Mouse (Mus musculus): ENCODE data around the gene Rnf6. TPM values are rescaled to one million over a fixed set of nuclear protein-coding genes. Genes with fewer than 3 reads are reported as not detected.

Gene Rnf6
- polyA plus RNA-seq (2017; shearing (Covaris generic)): 87.5 TPM

DNA sequence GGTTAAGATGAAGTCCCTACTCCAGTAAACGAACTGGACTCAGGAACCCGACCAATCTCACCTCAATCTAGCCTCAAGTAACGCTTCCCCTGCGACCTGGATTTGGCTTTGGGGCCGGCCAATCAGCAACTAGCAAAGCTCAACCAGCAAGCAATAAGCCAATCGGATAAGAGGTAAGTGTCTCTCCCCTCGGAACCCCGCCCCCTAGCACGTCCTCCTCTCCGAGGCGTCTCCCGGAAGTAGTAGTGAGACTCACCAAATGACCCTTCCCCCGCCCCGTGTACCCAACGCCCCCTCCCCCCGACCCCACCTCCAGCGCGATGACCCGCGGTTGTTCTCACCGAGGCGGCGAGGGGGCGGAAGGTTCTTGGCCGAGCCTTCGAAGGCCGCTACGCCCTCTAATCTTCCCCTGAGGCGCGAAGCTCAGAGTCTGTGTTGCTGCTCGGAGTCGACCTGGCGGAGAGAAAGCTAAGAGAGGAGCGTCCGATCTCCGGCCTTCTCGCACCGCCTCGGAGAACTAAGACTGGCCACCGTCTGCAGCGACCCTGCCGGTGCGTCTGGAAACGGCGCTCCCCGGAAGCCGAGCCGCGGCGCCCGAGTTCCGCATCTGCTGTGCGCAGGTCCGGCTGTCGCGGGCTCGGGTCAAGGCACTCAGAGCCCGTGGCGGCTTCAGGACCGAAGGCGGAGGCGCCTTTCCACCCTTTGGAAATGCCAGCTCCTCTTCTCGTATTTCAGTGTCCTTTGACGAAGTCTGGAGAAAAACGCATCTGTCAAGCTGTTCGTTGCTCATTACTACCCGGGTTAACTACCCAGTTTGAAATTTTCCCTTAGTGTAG, at the start of gene Rnf6:
Rnf6 (minus strand) TSS at position 677 of the 836 bp plus-strand sequence.

DNA sequence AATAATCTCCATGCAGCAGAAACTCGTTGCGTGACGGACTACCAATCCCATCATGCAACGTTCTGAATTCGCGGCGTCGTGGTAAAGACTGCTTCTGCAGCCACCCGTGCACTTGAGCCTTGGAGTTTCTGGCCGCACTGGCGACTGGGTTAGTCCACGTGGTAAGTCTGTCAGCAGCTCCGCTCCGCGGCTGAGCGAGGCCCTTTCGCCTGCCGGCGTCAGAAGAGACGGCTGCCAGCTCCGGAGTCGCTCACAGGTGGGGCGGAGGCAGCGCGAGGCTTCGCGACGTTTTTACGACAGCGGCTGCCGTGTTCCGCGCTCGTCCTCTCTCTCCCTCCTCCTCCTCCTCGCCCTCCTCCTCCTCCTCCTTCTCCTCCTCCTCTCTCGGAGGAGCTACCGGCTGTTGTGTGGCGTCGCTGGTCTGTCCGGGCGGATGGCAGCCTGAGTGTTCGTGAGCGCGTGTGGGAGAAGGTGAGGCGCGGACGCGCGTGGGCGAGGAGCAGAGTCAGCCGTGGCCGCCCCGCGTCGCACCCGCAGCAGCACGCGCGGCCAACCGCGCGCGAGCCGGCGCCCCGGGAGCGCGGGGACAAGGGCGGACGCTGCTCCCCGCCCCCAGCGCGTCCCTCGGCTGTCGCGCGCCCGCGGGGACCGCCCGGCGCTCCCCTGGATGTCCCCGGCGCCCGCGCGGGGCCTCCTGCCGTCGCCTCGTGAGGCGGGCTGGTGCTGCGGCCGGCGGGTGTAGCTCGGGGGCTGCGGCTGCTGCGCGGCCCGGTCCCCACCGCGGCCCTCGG, 9.7 kb upstream of the Rnf6 start, which contains the start of gene Cdk8:
Cdk8 (plus strand) TSS at position 367 of the 791 bp plus-strand sequence.

GRCm38 (mm10) chr5:146185204-146185603, 36.2 kb downstream of the Rnf6 start, which contains the start of gene 1700001J03Rik:
Gene 1700001J03Rik, minus strand, starts transcription at chr5:146185304.

DNA sequence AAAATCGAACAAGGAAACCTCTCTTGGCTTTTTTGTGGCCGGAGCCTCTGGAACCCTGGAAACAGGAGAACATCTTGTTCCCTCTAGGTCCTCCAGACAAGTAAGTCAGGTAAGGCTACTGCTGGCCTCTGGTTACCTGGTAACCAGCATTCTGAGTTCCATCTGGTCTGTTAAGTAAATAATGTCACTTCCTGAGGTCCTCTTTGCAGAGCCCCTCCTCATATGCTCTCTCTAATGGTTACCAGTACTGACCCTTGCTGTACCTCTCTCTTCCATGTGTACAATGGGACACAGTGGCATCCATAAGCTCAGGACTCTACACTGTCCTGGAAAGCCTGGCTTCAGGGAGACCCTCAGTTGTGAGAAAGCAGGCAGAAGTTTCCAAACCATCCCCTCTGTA, 50.7 kb downstream of the Rnf6 start, which contains the start of gene Gm6309:
Gm6309 (minus strand) TSS at position 101 of the 400 bp plus-strand sequence.

GRCm38 (mm10) chr5:146160439-146160838, 60.9 kb downstream of the Rnf6 start, which contains the start of gene Gm5565:
Gene Gm5565, minus strand, starts transcription at chr5:146160539.

Other genes with a start within 250 kb of the Rnf6 start
- not detected for gene Cyp3a25, start 211.9 kb downstream of the Rnf6 start, polyA plus RNA-seq (2017; shearing (Covaris generic))
- not detected for gene Cyp3a59, start 142.3 kb downstream of the Rnf6 start, polyA plus RNA-seq (2017; shearing (Covaris generic))
- gene Gm5565, start 61.0 kb downstream of the Rnf6 start, polyA plus RNA-seq (2017; shearing (Covaris generic)): not detected
- not detected for gene Gm6309, start 50.8 kb downstream of the Rnf6 start, polyA plus RNA-seq (2017; shearing (Covaris generic))
- 0.84 TPM for gene 1700001J03Rik, start 36.3 kb downstream of the Rnf6 start, polyA plus RNA-seq (2017; shearing (Covaris generic))
- 7.2 TPM for gene Cdk8, start 9.7 kb upstream of the Rnf6 start, polyA plus RNA-seq (2017; shearing (Covaris generic))
- not detected for gene Wasf3, start 163.4 kb upstream of the Rnf6 start, polyA plus RNA-seq (2017; shearing (Covaris generic))

Measured in activated CD4-positive, CD25-positive, alpha-beta regulatory T cell, adult 9 weeks (primary cell).